Mouse (Mus musculus) frontal cortex, adult (tissue): ENCODE results near the gene Odf3.
A peak's percentile ranks its signal among the peaks of the same experiment; 100 is the strongest.
"Not testable (repeated sequence)": the region's sequence is repeated elsewhere in the genome, so short reads cannot be mapped to it uniquely, and the experiment has no call there.

Experiments
- ATAC-seq: cut with Nextera tagmentation; 2 replicates; pipeline ENCODE4 v1.9.2; 2017; ENCODE audit warnings: mild to moderate bottlenecking, moderate library complexity, mixed read lengths; ENCODE audit not compliant: low TSS enrichment

Gene Odf3

DNA sequence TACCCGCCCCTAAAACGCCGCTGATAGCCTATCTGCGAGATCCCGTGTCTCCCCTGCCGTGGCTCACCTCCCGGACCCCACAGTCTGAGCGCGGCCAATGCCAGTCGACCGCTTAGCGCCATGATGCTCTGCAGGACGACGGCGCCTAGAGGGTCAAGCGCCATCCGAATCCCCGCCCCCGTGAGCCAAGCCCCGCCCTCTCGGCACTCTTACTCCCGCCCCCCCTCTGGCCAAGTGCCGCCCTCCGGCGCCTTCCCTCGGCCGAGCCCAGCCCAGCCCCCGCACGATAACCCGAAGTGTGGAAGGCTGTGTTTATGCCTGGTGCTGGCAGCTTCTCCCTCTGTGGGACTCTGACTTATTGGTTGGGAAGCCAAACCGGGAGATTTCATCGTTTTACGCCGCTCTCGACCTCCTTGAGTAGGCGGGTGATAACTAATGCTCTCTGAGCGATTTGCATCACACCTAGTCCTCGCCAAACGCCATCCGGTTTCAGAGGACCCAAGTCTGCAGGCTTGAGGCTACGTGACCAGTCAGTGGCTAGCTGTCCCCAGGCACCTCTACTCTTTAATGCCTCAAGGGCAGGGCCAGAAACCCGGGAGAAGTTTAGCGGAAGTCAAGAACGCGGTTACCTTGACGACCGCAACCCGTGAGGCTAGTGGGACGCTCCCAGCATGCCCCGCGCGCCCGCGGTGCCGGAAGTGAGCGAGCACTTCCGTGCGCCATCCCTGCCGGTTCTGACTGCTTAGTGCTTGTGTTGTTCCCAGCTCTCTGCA, 34.3 kb downstream of the Odf3 start, which contains the start of the genes Psmd13 and Sirt3:
TSS of gene Psmd13 (plus strand) at position 273 of the 773 bp plus-strand sequence.
TSS of gene Sirt3 (minus strand) at position 614 of the 773 bp plus-strand sequence.
- peak; percentile 95 for ATAC-seq

DNA sequence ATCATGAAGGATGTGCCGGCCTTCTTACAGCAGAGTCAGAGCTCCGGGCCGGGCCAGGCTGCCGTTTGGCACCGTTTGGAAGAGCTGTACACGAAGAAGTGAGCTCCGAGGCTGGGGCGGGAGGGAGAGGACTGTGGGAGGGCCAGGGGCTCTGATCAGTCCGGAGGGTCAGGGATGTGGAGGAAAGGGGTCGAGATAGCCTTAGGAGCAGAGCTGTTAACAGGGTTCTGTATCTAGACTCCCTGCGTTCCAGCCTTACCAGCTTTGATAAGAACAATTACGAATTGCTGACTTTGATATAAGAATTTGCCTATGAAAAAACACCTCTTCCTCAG, 34.8 kb downstream of the Odf3 start:
- ATAC-seq = no peak; the same call in 1 of the 2 replicates

DNA sequence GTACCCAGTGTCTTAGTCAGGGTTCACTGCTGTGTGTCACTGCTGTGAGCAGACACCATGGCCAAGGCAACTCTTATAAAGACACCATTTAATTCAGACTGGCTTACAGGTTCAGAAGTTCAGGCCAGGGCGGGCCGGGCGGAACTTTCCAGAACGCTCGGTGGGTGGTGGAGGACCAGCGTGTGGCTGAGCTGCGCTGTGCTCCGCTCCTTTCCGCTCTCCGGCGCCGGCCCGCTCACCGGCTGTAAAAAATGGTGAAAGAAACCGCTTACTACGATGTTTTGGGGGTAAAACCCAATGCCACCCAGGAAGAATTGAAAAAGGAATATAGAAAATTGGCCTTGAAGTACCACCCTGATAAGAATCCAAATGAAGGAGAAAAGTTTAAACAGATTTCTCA, 43.0 kb downstream of the Odf3 start:
- not testable (repeated sequence) for ATAC-seq

DNA sequence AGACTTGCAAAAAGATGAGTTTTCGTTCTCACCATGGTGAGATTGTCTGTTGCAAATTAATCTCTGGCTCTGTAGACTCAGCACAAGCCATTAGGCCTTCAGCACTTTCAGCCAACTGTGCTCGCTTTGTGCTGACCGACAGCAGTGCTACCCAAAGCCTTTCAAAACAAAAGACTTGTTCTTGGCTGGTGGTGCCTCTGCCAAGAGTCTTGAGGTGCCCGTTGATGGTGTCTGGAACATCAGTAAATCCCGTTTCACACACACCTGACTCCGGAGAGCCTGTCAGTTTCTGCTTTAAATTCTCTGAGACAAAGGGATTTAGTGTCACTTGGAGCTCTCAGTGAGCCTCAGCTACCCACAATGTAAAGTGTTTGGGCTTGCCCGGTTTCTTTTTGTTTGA, 46.4 kb downstream of the Odf3 start:
- ATAC-seq = no peak

DNA sequence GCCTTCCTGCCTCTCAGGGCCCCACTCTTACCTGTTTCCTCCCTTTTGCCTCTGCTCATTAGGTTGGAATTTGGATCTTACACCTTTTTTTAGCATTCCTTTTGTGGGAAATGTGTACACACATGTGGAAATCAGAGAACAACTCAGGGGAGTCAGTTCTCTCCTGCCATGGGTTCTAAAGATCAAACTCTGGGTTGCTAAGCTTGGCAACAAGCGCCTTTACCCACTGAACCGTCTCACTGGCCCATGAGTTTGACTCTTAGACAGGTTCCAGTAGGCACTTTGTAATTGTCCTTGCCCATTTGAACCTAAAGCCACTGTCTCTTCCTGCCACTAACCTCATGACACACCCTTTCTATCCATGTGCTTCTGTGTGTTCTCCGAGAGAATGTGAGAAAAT, 47.0 kb downstream of the Odf3 start:
- no peak for ATAC-seq

DNA sequence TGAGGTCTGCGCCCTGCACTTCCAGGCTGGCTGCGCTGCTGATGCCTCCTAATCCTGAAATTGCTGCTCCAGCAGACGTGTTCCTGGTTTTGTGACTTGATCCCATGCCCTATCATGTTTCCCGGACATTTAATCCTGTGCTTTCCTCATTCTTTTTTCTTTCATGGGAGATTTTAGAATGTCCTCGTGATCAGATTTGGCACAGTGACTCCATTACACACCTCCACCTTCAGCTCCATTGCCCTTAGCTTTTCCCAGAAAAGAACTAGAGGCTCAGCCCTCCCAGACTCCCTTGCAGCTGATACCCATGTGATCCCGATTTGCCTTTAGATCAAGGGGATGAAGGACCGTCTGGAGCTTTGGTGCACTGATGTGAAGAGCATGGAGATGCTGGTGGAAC, 50.3 kb downstream of the Odf3 start:
- ATAC-seq = no peak

DNA sequence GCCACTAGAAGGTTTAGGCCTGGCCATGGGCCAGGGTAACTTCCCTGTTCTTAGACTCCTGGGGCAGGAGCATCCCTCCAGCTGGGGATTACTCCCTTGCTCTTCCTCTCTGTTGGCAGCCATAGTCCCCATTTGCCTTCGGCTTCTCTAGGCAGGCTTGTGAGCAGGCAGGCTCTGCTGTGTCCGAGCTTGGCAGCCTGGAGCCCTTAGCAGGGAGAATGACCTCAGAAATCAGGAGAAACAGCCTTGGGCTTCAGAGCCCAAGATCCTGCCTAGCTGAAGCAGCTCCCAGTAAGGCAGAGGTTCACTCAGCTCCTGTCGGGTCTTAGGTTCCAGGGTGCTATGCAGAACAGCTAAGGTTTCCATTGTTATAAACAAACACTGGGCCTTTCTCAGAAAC, 51.5 kb downstream of the Odf3 start:
- no peak for ATAC-seq

DNA sequence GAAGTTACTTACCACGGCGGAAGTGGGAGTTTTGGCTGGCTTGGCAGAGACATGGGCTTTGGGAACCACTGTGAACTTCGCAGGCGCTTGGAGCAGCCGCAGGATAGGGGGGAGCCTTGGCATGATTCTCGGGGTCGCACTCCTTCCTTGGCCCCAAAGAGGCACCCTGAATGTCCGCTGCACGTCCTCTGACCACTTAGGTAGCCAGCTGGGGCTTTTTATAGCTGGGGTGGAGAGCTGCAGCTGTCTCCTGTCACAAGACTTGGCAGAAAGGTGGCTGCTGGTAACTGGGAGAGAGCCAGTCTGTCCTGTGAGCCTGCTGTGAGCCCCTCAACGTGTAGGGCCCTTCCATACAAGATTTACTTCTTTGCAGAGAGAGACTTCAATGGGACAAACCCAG, 52.6 kb downstream of the Odf3 start, which contains the start of gene Cox8b:
TSS of gene Cox8b (minus strand) at position 227 of the 400 bp plus-strand sequence.
- ATAC-seq = no peak
